Mouse (Mus musculus): ENCODE data around the gene Rgl2.
"Not testable (repeated sequence)": the region's sequence is repeated elsewhere in the genome, so short reads cannot be mapped to it uniquely, and the experiment has no call there.

Rgl2 gene

DNA sequence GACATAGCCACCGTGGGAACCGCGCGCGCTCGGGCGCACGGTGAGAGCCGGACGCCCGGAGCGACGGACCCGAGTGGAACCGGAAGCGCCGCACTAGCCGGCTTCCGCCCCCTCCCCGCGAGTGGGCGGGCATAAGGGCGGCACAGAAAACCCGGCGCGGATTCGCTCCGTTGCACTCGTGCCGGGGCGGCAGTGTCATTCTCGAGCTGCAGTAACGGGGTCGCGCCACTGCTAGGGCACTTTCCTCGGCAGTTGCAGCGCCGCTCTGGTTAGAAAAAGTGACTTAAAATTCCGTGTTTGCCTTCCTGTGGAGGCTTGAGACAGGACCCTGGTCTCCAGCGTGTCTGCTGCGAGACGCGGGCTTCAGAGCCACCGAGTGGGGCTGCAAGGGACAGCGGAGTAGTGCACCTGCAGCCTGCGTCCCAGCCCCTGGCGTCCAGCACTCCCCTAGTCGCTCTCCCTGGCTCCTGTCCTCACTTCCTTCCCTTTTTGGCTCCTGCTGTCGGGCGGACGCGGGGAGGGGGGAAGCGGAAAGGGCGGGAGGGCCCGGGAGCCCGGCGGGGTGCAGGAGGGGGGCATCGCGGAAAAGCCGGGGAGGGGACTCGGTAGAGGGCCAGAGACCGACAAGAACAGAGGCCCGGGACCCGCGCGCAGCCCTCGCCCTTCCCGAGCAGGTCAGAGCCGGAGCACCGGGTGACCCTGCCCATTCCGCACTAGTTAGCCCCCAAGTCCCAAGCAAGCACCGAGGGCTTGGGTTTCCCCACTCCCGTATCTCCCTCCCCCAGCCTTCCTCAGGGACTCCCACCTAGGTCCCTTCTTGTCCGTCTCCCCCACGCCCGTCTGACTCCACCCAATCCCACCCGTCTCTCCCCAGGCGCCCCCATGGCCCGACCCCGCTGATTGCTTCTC lies at the start of gene Rgl2:
Gene Rgl2 (plus strand): TSS at position 173 of the 909 bp plus-strand sequence.
- DNase-seq: peak; percentile 92 to 94

DNA sequence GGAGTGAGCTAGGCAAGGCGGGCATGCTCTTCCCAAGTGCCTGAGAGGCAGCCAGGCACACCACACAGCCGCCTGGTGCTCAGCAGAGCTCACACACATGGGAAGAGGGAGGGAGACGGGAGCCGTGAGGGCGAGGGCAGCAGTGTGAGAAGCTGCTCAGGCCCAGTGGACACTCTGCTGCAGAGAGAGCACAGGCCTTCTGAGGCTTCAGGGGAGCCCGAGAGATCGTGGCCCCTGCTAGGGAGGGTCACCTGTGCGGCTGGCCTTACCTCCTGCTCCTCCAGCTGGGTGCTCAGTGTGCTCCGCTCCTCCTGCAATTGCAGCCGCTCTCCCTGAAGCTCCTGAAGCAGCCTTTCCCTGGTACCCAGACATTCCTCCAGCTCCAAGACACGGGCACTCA lies 45.0 kb upstream of the Rgl2 start:
- not testable (repeated sequence) for DNase-seq

DNA sequence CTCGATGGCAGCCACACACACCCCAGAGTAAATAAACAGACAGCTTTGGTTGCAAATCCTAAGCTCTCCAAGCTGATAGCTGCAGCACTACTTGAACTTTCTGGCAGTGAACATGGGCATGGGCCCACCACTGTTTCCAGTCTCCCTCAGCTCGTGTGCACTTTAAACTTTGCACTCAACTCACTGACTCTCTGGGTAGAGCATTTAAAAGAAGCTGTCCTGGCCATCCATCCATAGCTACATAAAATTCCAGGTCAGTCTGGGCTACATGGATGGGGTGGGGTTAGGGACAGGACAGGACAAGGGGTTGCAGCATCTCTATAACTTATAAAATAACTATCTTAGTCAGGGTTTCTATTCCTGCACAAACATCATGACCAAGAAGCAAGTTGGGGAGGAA lies 41.5 kb upstream of the Rgl2 start:
- DNase-seq: peak; percentile 19 to 65

DNA sequence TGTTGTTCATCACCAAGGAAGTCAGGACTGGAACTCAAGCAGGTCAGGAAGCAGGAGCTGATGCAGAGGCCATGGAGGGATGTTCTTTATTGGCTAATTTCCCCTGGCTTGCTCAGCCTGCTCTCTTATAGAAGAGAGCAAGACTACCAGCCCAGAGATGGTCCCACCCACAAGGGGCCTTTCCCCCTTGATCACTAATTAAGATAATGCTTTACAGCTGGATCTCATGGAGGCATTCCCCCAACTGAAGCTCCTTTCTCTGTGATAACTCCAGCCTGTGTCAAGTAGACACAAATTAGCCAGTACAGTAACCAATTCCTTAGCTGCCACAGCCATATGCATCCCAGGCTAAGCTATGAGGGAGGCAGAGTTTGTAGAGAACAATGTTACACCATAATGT lies 41.1 kb upstream of the Rgl2 start:
- not testable (repeated sequence) for DNase-seq

DNA sequence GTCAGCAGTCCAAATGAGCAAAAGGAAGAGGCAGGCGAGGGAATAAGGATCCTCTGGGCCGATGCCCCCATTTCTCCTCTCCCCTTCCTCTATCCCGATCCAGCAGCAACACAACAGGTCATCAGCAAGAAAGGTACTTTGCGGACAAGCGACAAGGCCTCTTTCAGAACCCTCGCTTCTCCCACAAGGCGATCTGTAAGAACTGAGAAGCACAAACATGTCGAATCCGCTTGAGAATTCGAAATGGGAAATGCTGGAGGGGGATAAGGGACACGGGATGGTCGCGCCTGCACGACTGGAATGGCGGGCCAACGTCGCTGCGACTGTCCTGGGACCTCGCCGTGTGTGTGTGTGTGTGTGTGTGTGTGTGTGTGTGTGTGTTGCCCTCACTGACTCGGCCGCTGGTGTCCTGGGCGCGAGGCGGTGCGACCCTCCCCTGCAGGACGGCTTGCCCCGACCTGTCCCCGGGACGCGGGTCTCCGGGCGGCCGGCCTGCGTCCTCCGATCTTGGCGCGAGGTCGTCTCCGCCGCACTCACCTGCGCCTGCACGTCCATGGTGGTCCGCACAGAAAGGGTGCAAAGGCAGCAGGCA lies 39.3 kb upstream of the Rgl2 start:
- not testable (repeated sequence) for DNase-seq

DNA sequence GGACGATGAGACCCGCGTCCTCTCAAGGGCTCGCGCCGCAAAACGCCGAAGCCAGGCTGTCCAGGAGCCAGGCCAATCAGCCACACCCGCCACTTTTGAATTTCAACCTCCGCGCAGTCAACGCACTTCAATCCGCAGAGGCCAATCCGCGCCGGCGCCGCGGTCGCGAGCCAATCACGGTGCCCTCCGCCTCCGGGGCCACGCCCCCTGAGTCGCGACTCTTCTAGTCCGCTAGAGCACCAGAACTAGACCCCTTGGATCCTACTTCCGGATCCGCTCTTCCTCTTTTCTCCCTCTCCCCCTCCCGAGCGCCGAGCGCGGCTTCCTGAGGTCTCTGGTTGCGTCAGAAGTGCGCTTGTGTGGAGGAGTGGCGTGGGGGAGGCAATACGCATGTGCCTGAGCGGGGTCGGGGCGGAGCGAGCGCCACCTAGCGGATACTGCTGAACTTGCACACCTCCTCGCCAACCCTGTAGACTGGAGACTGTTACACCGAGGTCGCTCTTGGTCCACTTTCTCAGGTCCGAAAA lies 38.7 kb upstream of the Rgl2 start, which contains the start of gene Kifc1:
Gene Kifc1 (minus strand): TSS at position 129 of the 527 bp plus-strand sequence.
- peak; percentile 98 to 100 for DNase-seq

DNA sequence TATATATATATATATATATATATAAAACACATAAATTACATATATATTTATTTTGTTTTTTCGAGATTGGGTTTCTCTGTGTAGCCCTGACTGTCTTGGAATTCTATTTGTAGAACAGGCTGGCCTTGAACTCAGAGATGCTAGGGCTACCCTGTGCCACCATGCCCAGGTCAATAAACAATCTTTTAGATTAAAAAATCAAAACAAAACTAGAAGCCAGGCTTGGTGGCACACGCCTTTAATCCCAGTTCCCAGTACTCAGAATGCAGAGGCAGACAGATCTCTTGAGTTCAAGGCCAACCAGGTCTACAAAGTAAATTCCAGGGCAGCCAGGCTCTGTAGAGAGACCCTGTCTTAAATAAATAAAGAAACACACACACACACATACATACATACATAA lies 38.0 kb upstream of the Rgl2 start:
- no peak for DNase-seq

DNA sequence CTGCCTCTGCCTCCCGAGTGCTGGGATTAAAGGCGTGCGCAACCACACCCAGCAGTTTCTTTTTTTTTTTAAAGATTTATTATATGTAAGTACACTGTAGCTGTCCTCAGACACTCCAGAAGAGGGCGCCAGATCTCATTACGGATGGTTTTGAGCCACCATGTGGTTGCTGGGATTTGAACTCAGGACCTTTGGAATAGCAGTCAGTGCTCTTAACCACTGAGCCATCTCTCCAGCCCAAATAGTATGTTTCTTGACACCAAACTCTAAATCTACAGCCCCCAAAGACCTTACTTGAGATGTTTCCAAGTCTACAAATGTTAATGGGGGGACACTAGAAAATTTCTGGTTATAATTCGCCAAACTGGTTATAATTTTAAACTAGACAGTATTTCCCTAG lies 37.5 kb upstream of the Rgl2 start:
- not testable (repeated sequence) for DNase-seq

DNA sequence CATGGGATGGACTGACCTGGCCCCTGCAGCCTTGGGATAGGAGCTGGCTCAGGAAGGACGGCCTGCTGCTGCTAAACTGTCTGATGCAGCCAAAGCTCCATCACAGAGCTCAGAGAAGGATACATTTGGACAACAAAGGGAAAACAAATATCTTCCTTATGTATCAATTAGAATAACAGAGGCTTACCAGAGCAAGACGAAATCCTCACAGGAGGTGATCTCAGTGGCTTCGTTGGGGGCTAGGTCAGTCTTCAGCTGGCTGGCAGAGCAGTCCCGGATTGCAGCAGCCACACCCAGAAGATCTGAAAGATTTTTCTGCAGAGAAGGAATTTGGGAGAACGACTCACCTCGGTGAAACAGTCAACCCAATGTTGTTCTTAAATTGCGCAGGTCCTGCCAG lies 36.9 kb upstream of the Rgl2 start:
- no peak for DNase-seq

DNA sequence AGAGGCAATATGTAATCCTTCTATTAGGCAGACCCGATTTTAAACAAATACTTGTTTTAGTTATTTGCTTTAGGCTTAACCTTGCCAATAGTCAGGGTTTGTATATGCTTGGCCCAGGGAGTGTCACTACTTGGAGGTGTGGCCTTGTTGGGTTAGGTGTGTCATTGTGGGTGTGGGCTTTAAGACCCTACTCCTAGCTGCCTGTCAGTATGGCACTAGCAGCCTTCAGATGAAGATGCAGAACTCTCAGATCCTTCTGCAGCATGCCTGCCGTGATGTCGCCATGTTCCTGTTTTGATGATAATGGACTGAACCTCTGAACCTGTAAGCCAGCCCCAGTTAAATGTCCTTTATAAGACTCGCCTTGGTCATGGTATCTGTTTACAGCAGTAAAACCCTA lies 36.3 kb upstream of the Rgl2 start:
- DNase-seq: not testable (repeated sequence)

DNA sequence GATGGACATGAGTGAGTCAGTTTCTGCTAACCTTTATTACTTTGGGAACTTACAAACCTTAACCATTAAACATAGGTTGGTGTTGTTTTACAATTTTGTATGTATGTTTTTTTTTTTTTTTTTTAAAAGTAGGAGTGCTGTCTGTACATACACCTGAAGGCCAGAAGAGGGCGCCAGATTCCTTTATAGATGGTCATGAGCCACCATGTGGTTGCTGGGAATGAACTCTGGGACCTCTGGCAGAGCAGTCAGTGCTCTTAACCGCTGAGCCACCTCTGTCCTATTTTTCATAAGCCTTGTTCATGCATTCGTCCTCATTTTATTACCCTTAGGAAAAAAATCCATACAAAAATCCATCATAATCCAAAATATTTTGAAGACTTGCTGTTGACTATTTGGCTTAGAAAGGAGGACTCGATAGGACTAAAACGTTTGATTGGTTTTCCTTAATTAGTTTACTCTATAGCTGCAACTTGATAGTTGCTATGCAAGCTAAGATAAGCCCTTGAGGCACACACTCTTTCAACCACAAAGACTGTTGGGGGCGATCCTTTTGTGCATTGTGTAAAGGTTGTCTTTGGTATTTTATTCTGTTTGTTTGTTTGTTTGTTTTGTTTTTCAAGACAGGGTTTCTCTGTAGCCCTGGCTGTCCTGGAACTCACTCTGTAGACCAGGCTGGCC lies 32.1 kb upstream of the Rgl2 start:
- DNase-seq: peak; percentile 64 to 67

DNA sequence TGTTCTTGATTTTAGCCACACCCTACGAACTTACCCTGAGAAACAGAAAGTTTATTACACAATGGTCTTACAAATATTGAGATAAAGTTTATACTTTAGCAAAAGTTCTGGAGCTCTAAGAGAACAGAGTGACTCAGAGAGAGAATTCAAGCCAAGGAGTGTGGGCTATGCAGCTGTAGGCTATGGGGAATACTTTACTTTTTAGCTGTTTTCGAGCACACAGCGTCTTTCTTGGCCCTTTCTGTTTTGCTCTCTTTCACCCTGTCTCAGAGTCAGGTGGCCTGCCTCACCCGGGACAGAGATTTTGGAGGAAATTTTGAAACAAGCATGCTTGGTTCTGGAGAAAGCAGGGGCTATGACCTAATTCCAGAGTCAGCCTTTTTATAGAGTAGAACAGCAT lies 31.1 kb upstream of the Rgl2 start:
- DNase-seq: not testable (repeated sequence)

DNA sequence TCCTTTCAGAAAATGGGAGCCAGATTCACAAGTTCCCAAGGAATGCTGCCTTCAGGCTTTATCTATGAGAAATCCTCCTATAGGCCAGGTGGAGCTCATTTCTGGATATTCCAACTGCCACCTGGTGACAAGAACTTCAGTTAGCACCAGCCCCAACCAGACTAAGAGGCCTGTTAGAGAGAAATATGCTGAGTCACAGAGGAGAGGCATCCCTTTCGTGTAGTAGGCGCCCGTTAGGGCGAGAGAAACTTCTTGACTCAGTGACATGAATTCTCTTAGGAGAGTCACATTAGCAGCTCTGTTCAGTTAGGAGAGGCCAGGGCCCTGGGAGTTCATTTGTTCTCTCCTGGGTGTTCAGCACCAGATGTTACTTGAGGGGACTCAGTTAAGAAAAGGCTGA lies 29.7 kb upstream of the Rgl2 start:
- DNase-seq: no peak

DNA sequence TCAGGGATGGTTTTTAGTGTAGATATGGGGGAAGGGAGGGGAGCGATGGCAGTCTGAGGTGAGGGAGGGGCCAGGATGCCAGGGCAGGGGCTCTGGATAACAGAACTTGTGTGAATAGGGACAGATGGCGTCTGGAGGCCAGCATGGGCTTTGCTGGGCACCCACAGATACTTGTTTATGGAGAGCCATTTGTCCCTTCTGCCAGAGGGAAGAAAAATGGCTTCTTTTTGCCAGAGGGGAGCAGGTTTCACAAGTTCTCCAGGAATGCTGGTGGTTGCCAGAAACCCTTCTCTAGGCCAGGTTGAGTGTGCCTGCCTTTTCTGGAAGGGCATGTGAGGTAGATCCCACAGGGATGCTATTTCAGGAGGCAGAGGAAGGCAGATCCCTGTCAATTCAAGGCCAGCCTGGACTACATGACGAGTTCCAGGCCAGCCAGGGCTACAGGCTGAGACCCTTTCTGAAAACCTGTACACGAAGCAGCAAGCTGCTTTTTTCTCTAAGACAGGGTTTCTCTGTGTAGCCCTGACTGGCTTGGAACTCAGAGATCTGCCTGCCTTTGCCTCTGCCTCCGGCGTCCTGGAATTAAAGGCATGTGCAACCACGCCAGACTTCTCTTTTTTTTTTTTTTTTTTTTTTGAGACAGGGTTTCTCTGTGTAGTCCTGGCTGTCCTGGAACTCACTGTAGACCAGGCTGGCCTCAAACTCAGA lies 28.9 kb upstream of the Rgl2 start:
- DNase-seq: no peak

DNA sequence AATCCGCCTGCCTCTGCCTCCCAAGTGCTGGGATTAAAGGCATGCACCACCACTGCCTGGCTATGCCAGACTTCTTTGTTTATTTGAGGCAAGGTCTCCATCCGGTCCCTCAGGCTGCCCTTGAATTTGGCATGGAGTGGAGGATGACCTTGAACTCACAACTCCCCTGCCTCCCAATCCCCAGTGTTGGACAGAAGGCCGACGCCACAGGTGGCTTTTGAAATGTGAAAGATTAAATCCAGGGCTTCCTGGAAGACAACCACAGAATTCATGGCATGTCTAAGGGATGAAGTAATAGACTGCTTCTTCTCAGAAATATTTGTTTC lies 28.4 kb upstream of the Rgl2 start:
- DNase-seq: no peak

DNA sequence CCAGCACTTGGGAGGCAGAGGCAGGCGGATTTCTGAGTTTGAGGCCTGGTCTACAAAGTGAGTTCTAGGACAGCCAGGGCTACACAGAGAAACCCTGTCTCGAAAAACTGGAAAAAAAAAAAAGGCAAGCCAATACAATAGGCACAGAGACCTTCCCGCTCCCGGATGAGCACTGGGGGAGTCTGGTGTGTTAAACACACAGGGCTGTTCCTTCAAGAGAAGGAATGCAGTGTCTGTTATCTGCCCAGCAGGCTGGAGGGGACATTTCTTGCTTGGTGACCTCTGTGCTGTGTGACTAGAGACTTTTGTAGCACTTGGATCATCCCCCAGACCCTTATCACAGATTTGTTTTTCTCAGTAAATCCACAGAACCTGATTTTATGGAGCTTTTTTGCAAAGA lies 27.7 kb upstream of the Rgl2 start:
- no peak for DNase-seq

DNA sequence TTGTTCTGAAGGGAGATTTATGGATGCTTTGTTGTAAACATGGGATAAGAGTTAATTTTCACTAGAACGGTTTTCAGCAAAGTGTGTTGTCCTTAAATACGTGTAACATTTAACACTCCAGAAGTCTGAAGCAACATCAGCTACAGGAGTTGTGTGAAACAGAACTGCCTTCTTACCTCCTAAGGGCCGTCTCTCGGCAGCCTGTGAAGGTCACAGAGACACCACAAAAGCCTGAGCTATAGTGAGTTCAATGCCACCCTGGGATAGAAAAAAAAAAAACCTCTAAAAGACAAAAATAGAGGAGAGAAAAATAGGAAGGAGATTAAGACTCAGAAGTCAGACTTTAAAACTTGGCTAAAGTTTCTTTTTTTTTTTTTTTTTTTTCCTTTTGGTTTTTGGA lies 27.3 kb upstream of the Rgl2 start:
- no peak for DNase-seq

DNA sequence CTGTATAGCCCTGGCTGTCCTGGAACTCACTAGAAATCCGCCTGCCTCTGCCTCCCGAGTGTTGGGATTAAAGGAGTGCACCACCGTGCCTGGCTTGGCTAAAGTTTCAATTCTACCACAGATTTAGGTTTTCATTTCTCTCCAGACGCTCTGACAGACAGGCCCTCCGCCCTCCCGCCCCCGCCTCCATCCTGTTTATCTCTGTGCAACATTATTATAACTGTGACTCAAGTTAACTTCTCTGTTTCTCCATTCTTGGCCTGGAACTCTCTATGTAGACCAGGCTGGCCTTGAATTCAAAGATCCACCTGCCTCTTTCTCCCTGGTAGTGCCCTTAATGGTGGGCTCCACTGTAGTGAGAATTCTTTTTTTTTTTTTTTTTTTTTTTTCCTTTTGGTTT lies 26.9 kb upstream of the Rgl2 start:
- no peak for DNase-seq

DNA sequence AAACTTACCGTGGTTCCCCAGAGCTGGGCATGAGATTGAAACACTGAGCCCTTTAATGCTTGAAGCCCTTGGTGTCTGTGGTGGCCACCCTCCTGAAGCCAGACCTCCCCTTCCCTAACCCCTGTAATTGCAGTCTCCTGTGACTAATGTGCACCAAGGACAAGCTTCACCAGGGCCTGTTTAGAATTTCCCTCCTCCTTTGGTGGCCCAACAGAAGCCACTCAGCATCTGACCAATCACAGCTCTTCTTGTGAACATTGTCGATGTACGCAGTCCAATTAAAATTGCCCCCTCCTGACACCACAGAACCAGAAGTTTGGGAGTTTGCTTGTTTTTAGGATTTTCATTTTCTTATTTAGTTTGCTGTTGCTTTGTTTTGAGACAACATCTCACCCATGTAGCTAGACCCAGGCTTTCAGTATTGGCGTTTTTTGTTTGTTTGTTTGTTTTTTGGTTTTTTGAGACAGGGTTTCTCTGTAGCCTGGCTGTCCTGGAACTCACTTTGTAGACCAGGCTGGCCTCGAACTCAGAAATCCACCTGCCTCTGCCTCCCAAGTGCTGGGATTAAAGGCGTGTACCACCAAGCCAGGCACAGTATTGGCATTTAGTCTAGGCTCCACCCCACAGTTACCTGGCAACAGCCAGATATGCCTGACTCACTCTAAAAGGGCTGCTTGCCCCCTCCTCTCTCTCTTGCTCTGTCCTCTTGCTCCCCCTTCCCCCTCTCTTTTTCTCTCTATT lies 25.3 kb upstream of the Rgl2 start:
- DNase-seq: not testable (repeated sequence)

DNA sequence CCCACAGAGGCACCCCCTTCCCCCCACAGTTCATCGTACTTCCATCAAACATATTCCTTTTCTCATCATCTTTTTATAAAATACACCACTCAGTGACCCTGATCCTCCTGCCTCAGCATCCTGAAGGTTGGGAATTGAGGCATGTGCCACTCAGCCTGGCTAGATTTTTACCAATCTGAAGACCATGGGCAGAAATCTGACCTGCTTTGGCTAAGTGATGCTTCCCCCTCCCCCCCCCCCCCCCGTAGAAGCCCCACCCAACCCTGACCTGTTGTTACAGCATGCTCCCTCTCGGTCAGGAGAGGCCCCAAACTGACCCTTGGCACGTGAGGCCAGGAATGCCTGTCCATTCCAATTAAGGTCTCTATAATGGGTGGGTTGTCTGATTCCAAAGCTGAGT lies 24.5 kb upstream of the Rgl2 start, which contains the start of gene Platr17:
Gene Platr17 (plus strand): TSS at position 301 of the 400 bp plus-strand sequence.
- not testable (repeated sequence) for DNase-seq

DNA sequence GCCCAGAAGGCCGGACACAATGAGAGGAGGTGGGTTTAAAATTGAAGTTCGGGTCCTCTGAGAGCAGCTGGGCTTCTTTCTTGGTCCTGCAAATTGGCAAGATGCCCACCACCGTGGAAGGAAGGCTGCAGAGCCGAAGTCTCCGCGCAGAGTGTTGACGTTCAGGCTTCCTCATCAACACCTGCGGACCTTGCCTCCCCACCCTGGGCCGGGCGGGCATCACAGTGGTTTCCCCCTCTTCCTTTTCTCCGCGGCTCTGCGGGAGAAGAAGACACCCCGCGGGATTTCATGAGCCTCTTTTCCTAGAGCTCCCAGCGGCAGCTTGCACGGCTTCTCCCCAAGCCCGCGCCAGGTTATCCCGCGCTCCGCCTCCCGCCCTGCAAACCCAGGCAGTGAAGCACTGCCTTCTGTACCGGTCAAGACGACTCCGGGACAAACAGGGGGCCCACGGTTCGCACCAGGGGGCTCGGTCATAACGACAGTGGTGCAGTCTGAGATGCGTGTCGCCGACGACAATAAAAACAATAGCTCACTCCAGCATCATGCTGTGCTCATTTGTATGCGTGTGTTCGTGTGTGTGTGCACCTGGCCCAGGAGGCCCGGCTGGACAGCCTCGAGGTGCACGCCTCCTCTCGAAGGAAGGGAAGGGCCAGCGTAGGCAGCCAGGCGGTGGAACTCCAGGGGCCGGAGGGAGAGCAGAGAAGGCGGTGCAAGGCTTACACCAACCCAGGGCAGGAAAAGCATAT lies 20.8 kb upstream of the Rgl2 start:
- peak; percentile 60 to 70 for DNase-seq
